Mouse (Mus musculus): ENCODE measurements around the gene Olfr657.

The Olfr657 gene

DNA sequence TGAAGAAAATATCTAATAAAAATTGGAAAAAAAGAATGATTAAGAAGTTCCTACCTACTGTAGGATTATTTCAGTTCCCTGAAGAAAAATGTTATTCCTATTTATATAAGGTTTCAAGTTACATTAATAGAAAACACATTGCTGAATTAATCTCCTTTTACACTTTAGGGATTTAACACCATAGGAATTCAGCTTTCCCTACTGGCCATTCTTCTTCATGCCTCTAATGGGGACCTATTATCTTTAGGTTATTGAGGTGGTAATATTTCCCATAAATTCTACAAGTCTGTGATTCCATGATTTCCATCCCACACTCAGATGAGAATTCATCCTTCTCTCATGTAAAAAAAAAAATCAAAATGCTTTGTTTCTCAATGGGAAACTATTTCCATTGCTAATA lies at the start of gene Olfr657:
Gene Olfr657, plus strand, starts transcription at position 301 of the 400 bp plus-strand sequence.
- no peak for DNase-seq (ENCODE audit: low spot score)

DNA sequence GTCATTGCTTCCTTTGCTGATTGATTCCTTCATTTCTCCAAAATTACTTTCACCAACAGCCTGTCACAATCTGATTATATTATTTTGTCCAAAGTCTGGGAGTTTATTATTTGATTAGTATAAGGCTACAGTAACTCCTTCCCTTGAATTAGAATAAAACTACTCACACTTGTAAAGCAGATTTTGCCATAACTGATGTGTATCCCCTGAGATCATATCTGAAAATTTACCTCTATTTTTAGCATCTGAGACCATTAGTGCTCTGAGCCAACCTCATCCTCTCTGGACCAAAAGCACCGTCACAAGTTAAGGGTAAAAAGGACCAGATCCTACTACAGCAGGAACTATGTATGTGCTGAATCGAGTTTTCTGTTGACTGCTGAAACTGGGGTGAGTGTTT lies 47.6 kb upstream of the Olfr657 start, which contains the start of gene Olfr653:
Gene Olfr653, plus strand, starts transcription at position 301 of the 400 bp plus-strand sequence.
- DNase-seq (ENCODE audit: low spot score), result no peak

DNA sequence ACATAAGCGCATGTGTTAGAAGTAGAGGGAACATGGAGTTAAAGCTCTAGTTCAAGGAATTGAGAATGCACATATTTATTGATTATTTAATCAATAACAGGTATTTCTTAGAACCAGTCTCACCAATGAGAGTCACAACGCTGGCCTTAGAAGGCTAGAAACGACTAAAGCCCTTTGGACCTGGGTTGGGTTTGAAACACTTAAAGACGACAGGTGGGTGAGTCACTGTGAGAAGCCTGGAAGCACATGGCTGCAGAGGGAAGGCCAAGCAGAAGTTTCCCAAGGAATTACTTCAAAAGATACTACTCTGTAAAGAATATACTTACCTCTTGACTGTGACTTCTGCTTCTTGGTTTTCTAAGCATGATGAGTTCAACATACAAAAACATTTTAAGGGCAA lies 43.7 kb upstream of the Olfr657 start:
- DNase-seq (ENCODE audit: low spot score), result no peak

DNA sequence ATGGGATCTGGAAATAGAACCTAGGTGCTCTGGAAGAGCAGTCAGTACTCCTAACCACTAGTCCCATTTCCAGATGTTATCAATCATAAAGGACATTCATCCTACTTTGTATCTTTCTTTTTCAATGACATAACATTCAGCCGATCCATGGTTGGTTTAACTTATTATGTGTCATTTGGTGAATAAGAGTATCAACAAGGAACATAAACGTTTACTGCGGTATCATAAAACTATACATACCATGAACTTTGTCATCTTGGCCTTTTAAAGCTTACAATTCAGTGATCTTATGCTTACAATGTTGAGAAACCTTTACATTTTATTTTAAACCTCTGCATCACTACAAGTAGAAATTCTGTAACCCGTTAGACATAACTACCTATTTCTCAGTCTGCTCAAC lies 43.2 kb upstream of the Olfr657 start:
- no peak for DNase-seq (ENCODE audit: low spot score)

DNA sequence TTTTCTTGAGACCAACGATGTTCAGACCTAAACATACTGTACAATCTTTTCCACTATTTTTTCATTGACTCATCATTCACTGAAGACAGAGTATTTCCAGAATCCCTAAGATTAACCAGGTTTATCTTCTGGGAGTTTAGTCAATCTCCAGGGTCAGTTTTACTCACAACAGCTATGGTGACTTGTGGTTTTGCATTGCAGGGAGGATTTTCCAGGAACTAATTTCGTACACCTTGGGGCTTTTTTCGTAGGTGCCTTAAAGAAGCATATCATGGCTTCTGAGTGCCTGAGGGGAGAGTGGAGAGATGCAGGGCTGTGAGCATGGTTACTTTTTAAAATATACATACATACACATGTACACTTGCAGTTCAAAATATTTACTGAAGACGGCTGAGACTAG lies 37.9 kb upstream of the Olfr657 start, which contains the start of gene Olfr654:
Gene Olfr654, plus strand, starts transcription at position 301 of the 400 bp plus-strand sequence.
- DNase-seq (ENCODE audit: low spot score), result no peak

DNA sequence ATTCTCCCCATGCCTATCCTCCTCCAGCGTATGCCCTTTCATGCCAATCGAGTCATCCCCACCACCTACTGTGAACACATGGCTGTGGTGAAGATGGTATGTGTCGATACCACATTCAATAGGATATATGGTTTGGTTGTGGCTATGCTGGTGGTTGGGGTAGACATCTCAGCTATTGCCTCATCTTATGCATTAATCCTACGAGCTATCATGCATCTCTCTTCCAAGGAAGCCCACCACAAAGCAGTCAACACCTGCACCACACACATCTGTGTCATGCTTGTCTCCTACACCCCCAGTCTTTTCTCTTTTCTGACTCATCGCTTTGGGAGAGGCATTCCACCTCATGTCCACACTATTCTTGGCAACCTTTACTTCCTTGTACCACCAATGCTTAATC lies 36.3 kb upstream of the Olfr657 start:
- no peak for DNase-seq (ENCODE audit: low spot score)

DNA sequence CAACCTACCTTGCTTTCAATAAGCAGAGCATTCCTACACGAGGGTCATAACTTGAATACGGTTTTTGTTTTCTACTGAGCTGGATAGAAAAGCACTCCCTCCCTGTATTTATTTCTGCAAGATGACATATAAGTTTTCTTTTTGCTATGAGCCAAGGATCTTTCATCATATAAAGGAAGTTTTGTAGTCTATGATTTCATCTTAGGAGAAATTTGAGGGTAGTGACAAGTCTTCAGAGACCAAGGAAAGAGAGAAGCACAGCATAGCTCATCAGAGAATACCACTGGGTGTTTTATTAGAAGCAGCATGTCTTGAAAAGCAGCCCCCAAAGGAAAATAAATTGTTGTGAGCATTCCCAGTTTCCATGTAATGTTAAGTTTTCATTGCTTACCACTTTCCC lies 22.9 kb upstream of the Olfr657 start, which contains the start of gene Olfr655:
Gene Olfr655, minus strand, starts transcription at position 101 of the 400 bp plus-strand sequence.
- no peak for DNase-seq (ENCODE audit: low spot score)

DNA sequence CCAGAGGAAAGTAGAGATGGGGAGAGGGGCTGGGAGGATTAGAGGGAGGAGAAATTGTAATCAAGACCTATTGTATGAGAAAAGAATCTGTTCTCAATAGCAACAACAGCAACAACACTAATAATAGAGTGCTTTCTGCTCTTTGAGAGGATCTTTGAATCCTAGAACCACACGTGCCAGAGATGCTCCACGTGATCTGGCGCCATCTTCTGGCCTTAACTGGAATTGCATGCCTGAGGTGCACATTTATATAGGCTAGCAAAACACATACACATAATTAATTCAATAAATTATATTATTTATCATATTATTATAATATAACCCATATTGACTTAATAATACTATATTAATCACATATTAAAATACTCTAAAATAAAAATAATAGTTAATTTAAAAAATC lies 21.4 kb upstream of the Olfr657 start:
- no peak for DNase-seq (ENCODE audit: low spot score)

DNA sequence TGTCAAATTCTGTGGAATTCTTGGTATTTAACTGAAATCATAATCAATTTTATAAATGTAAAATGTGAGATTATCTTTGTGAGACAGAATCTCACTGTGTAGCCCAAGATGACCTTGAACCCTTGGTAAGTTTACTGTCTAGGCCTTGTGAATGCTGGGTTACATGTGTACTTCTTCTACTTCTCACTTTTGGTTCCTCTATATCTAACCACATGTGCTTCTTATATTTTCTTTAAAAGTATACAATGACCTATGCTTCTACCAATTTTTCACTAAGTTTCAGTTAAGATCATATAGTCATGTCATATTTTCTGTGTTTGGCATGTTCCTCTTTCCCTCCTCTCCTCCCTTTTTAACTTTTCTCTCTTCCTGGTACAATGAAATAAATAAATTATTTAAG lies 19.9 kb upstream of the Olfr657 start:
- no peak for DNase-seq (ENCODE audit: low spot score)

DNA sequence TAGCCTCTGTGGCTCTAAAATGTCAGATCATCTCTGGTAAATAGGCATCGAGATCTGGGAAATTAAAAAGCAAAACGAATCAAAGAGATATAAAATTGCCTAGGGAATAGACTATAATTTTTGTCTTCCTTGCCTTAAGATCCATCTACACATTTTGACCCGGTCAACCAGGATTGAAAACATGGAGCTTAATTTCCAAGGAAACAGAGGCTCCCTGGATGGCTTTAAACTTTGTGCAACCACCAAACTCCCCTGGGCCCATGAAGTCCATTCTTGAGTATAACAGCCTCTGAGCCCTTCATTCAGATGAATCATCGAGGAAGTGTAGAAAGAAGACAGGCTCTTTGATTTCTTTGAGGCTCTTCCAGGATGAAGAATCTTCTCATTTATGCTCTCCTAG lies 10.9 kb upstream of the Olfr657 start, which contains the start of gene Olfr656:
Gene Olfr656, plus strand, starts transcription at position 301 of the 400 bp plus-strand sequence.
- peak; percentile 2 for DNase-seq (ENCODE audit: low spot score)

DNA sequence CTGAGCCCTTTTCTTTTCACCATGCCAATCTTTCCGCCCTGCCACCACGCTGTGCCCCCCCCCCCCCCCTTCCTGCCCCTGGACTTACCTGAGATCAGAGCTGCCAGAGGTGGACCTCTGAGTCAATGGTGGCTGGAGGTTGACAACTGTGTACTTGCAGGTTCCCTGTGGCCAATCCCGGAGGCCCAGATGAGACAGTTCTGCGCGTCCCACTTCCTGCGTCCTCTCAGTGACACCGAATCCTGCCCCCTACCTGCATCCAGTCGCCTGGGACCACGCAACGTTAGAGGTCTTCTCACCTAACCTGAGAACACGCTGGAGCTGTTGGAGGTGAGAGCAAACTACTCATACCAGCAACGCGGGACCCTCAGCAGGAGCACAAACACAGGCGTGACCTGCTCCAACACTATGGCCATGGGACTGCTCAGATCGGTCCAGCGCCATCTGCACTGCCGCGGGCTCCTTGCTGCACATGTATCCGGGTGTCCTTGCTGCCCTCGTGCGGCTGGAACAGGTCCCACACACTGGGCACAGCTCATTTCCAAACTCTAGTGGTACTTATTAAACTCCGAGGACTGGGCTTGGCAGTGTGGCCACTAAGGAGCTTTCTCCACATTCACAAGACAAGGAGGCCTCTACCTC lies 22.4 kb downstream of the Olfr657 start, which contains the start of gene Olfr658:
Gene Olfr658, minus strand, starts transcription at position 465 of the 642 bp plus-strand sequence.
- no peak for DNase-seq (ENCODE audit: low spot score)

DNA sequence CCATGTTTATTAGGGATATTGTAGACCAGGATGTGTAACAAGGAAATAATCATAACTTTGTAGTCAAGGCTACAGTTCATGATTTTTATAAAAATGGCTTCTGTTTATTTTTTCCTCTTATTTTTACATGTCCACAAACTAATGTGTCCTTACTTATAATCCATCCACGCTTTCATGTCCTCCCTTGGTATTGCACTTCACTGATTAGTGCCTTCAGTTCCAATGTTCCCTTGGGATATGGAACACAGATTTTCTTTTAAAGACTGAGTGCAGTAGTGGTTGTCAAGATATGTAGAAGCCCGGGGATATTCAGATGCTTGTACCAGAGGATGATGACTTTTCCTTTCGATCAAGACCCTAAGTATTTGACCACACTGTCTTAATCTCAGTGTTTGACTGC lies 41.9 kb downstream of the Olfr657 start, which contains the start of gene Olfr659:
Gene Olfr659, plus strand, starts transcription at position 301 of the 400 bp plus-strand sequence.
- no peak for DNase-seq (ENCODE audit: low spot score)

DNA sequence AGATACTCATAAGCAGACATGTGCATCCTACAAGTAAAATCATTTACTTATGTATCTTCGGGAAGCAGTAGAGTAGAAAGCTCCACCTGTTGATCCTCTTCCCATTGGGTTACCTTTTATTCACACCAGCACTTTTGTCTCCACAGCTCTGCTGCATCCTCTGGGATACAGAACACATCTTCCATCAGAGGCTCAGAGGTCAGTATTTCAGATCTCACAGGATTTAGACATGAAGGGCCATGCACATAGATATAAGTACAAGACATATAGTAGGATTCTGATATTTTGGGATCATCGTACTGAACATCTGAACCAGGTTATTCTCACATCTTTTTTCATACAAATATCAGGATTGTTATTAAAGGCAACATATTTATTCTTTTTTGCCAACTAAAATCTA lies 61.6 kb downstream of the Olfr657 start, which contains the start of gene Olfr661:
Gene Olfr661, plus strand, starts transcription at position 301 of the 400 bp plus-strand sequence.
- DNase-seq (ENCODE audit: low spot score), result no peak
